Mouse (Mus musculus) spleen, postnatal 10 days (tissue): ENCODE measurements around the gene Cmpk2.
"Not testable (repeated sequence)": the region's sequence is repeated elsewhere in the genome, so short reads cannot be mapped to it uniquely, and the experiment has no call there.

Experiments used
- DNase-seq, 2 experiments: peaks; one replicate each; pipeline ENCODE4 v3.0.0; 2021 to 2022; ENCODE audit warnings: low spot score in 2 of 2

Gene Cmpk2

GRCm38 (mm10) chr12:26469098-26470041 lies at the start of gene Cmpk2:
TSS of gene Cmpk2 (plus strand) at chr12:26469204.
- DNase-seq, result peak; percentile 92 to 96

GRCm38 (mm10) chr12:26424841-26425240 lies 44.2 kb upstream of the Cmpk2 start:
- DNase-seq, result no peak

- DNase-seq, result not testable (repeated sequence)
Measured at GRCm38 (mm10) chr12:26428771-26429170, 40.2 kb upstream of the Cmpk2 start.

GRCm38 (mm10) chr12:26436334-26436733 lies 32.7 kb upstream of the Cmpk2 start:
- no peak for DNase-seq

- no peak for DNase-seq
Measured at GRCm38 (mm10) chr12:26437950-26438349, 31.1 kb upstream of the Cmpk2 start.

GRCm38 (mm10) chr12:26439366-26439765 lies 29.6 kb upstream of the Cmpk2 start:
- no peak for DNase-seq

- DNase-seq, result peak; percentile 72 to 87
Measured at GRCm38 (mm10) chr12:26444054-26444453, 24.9 kb upstream of the Cmpk2 start.

- no peak for DNase-seq
Measured at GRCm38 (mm10) chr12:26444511-26444910, 24.5 kb upstream of the Cmpk2 start.

GRCm38 (mm10) chr12:26446377-26447045 lies 22.5 kb upstream of the Cmpk2 start:
- DNase-seq, result no peak

GRCm38 (mm10) chr12:26449483-26449882 lies 19.5 kb upstream of the Cmpk2 start:
- DNase-seq, result no peak

GRCm38 (mm10) chr12:26451150-26451549 lies 17.9 kb upstream of the Cmpk2 start:
- DNase-seq, result peak in 1 of 2 experiments; percentile 45

GRCm38 (mm10) chr12:26452951-26453350 lies 16.1 kb upstream of the Cmpk2 start:
- DNase-seq, result no peak

GRCm38 (mm10) chr12:26454682-26455081 lies 14.3 kb upstream of the Cmpk2 start:
- DNase-seq, result no peak

- DNase-seq, result peak; percentile 85 to 93
Measured at GRCm38 (mm10) chr12:26456028-26456698, 12.8 kb upstream of the Cmpk2 start, which contains the start of gene Rsad2. TSS of gene Rsad2 (minus strand) at chr12:26456452.

GRCm38 (mm10) chr12:26460091-26460490 lies 8.9 kb upstream of the Cmpk2 start:
- DNase-seq, result no peak

- DNase-seq, result no peak
Measured at GRCm38 (mm10) chr12:26465600-26465999, 3.4 kb upstream of the Cmpk2 start.

GRCm38 (mm10) chr12:26470042-26470409 lies 1.0 kb downstream of the Cmpk2 start:
- no peak for DNase-seq

GRCm38 (mm10) chr12:26471376-26471775 lies 2.4 kb downstream of the Cmpk2 start:
- DNase-seq, result no peak

- DNase-seq, result peak in 1 of 2 experiments; percentile 44
Measured at GRCm38 (mm10) chr12:26472770-26473481, 3.9 kb downstream of the Cmpk2 start.

- DNase-seq, result no peak
Measured at GRCm38 (mm10) chr12:26473746-26474145, 4.7 kb downstream of the Cmpk2 start.

- no peak for DNase-seq
Measured at GRCm38 (mm10) chr12:26477198-26477597, 8.2 kb downstream of the Cmpk2 start.
